14 mouse cellular contexts compared by ENCODE assay signal in genomic region chr6:126034403-126034724, GRCm38 (mm10).
DNase-seq lines count a peak whose midpoint lies in the region; ATAC-seq lines count a peak whose summit lies in the region.
"Had no signal": no experiment of that assay in that cellular context is flagged by ENCODE, and none has a peak within 500 bp of the region (broad histone marks: within the 10 kb centered on the region; RNA-seq: fewer than 3 reads in every experiment).

No protein-coding gene starts in this region.

- H3K27ac ChIP-seq in heart, embryonic 14.5 days (replicated peaks in 1 of 2; ENCODE audit: control insufficient read depth in 1 of 2, insufficient read depth in 1 of 2, low read depth in 2 of 2, low read length in 2 of 2): no peak overlapping the region
- H3K27ac ChIP-seq in hindbrain, embryonic 15.5 days (replicated peaks): peak overlapping the region; percentile 38; the same call in 1 of the 2 replicates
- H3K27ac ChIP-seq in neural tube, embryonic 15.5 days (replicated peaks): 0 out of 2 replicates have a peak overlapping the region, but pooled peaks have one; percentile 28

- H3K36me3 ChIP-seq in heart, embryonic 14.5 days (ENCODE audit: control insufficient read depth, insufficient read depth, low read length): no peaks in the 10 kb centered on the region
- no peaks in the 10 kb centered on the region for H3K36me3 ChIP-seq in hindbrain, embryonic 15.5 days
- H3K36me3 ChIP-seq in neural tube, embryonic 15.5 days: no peaks in the 10 kb centered on the region

- H3K4me1 ChIP-seq in heart, embryonic 14.5 days (ENCODE audit: control insufficient read depth in 2 of 2, insufficient read depth in 2 of 2, low read length in 2 of 2): peaks cover 6 to 7% of the 10 kb centered on the region in 2 experiments
- 0 out of 2 replicates have a peak, but pooled peaks cover 6% of the 10 kb centered on the region for H3K4me1 ChIP-seq in hindbrain, embryonic 15.5 days (replicated peaks)
- 0 out of 2 replicates have a peak, but pooled peaks cover 3% of the 10 kb centered on the region for H3K4me1 ChIP-seq in neural tube, embryonic 15.5 days

- no peaks in the 10 kb centered on the region for H3K9me3 ChIP-seq in heart, embryonic 14.5 days (ENCODE audit: control insufficient read depth, low read length)
- no peaks in the 10 kb centered on the region for H3K9me3 ChIP-seq in hindbrain, embryonic 15.5 days
- no peaks in the 10 kb centered on the region for H3K9me3 ChIP-seq in neural tube, embryonic 15.5 days (replicated peaks)

- H3K4me3 ChIP-seq in heart, embryonic 14.5 days (ENCODE audit: control insufficient read depth in 1 of 2, insufficient read depth in 1 of 2, low read depth in 1 of 2, low read length in 2 of 2): no peak overlapping the region
- H3K4me3 ChIP-seq in hindbrain, embryonic 15.5 days: no peak overlapping the region
- H3K4me3 ChIP-seq in neural tube, embryonic 15.5 days (replicated peaks): no peak overlapping the region

- WGBS in heart, embryonic 14.5 days: 23% methylated on average over 2 of the region's 2 CpGs
- 29% methylated on average over 2 of the region's 2 CpGs for WGBS in hindbrain, embryonic 15.5 days
- WGBS in neural tube, embryonic 15.5 days: 55% methylated on average over 2 of the region's 2 CpGs

- no peak overlapping the region for H3K9ac ChIP-seq in heart, embryonic 14.5 days (ENCODE audit: low read length)
- H3K9ac ChIP-seq in hindbrain, embryonic 15.5 days: no peak overlapping the region
- no peak overlapping the region for H3K9ac ChIP-seq in neural tube, embryonic 15.5 days (replicated peaks)

- no peaks in the 10 kb centered on the region for H3K27me3 ChIP-seq in heart, embryonic 14.5 days (ENCODE audit: control insufficient read depth, insufficient read depth, low read length)
- no peaks in the 10 kb centered on the region for H3K27me3 ChIP-seq in hindbrain, embryonic 15.5 days
- H3K27me3 ChIP-seq in neural tube, embryonic 15.5 days (replicated peaks): no peaks in the 10 kb centered on the region
- H3K27me3 ChIP-seq: Patski had no signal

- ATAC-seq in heart, embryonic 14.5 days (ENCODE audit: insufficient number of reproducible peaks, insufficient read depth, low FRiP score, low read depth): peak; percentile 35; the same call in 1 of the 2 replicates
- ATAC-seq in hindbrain, embryonic 15.5 days (ENCODE audit: low FRiP score, low read depth): peak; percentile 23; the same call in 1 of the 2 replicates
- ATAC-seq in neural tube, embryonic 15.5 days (ENCODE audit: low FRiP score): peak; percentile 28; the same call in 1 of the 2 replicates
- ATAC-seq in megakaryocyte, adult 5-6 weeks (ENCODE audit: poor library complexity, severe bottlenecking): no peak
- ATAC-seq: CD4-positive, CD25-positive, alpha-beta regulatory T cell, adult 4 months; inflammation-experienced regulatory T-cells, adult 6 months had no signal

- 0 out of 2 replicates have a peak overlapping the region, but pooled peaks have one; percentile 3 for H3K4me2 ChIP-seq in heart, embryonic 14.5 days (ENCODE audit: low read length)
- no peak overlapping the region for H3K4me2 ChIP-seq in hindbrain, embryonic 15.5 days
- no peak overlapping the region for H3K4me2 ChIP-seq in neural tube, embryonic 15.5 days

- no peak for DNase-seq in heart, adult 18-20 months
- DNase-seq in lung, postnatal 14 days: peak; percentile 6
- no peak for DNase-seq in lung, postnatal 36 days
- no peak for DNase-seq in thymus, adult 18-20 months
- DNase-seq: cerebellum, adult 11 months; gastrocnemius, postnatal 25 days; thymus, adult 2 months had no signal

Comparison
In these comparisons a context has a peak if more than half of its experiments do, and no peak if none do; other contexts are left out.
1. H3K27ac ChIP-seq: peak in hindbrain, embryonic 15.5 days (single experiment) and neural tube, embryonic 15.5 days (single experiment); none in heart, embryonic 14.5 days (0 of 2).